Mouse (Mus musculus): ENCODE measurements at regions not wholly inside any gene's neighbourhood (a gene's known extent, or its start where the extent isn't known, plus 50 kb on each side); places are given as distances from the start of the nearest gene placed in this dataset.

- TF ChIP-seq HCFC1 (IDR thresholded peaks at IDR 0.05; ENCODE audit: borderline replicate concordance, insufficient read depth, low read length) (no peak), ZC3H11A (IDR thresholded peaks at IDR 0.05; ENCODE audit: borderline replicate concordance, low read depth, low read length) (peak; percentile 45; the same call in 1 of the 2 replicates)
Observed at GRCm38 (mm10) chr17:16900791-16901190, 163.1 kb upstream of the Zfp960 start.

All from ES-E14 (cell line).